Mouse (Mus musculus) mouse trophoblast stem cell (cell line): ENCODE results near the gene Gm3336.

Source experiments
- in situ Hi-C, 2 experiments: fragments of 300-500 bp; cut with MseI, MboI; formaldehyde crosslinking; loops; 2 replicates in 1 of 2; 3 replicates in 1 of 2; pipeline ENCODE4 v1.15.1; 2025

Gm3336 gene

DNA sequence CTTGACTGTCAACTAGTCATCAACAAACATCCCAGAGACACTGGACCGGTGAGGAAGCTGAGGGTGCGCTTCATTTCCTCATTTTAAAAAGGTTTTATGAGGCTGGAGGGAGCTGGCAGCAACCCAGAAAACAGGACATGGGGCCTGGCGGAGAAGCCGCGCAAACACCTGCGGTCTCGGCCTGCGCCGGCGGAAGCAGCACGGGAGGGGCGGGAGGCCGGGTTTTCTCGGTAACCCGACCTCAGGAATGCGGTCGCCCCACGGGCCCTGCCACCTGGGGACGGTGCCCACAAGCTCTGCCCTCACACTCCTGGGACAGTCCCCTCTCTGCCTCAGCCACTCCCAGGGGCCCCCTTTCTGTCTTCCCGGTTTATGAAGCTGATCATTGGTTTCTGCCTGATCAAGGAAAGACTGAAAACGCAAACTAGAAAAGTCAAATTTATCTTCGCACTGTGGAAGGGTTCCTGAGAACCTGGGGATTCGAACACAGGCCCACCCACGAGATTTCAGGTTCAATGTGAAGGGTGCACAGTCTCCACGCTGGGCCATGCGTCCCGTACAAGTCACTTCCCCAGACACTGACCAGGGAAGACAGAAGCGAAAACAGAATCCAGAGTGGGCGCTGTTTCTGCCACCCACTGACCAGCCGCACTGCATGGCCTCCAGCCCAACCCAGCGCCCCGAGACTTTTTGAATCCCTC, 22.9 kb upstream of the Gm3336 start:
- in situ Hi-C loops = no loop called here

GRCm38 (mm10) chr8:70696019-70696885, 22.1 kb upstream of the Gm3336 start:
- in situ Hi-C loops = no loop called here

GRCm38 (mm10) chr8:70696946-70697345, 21.4 kb upstream of the Gm3336 start:
- in situ Hi-C loops = no loop called here

- in situ Hi-C loops = no loop called here
Measured at GRCm38 (mm10) chr8:70697366-70698250, 20.7 kb upstream of the Gm3336 start.

DNA sequence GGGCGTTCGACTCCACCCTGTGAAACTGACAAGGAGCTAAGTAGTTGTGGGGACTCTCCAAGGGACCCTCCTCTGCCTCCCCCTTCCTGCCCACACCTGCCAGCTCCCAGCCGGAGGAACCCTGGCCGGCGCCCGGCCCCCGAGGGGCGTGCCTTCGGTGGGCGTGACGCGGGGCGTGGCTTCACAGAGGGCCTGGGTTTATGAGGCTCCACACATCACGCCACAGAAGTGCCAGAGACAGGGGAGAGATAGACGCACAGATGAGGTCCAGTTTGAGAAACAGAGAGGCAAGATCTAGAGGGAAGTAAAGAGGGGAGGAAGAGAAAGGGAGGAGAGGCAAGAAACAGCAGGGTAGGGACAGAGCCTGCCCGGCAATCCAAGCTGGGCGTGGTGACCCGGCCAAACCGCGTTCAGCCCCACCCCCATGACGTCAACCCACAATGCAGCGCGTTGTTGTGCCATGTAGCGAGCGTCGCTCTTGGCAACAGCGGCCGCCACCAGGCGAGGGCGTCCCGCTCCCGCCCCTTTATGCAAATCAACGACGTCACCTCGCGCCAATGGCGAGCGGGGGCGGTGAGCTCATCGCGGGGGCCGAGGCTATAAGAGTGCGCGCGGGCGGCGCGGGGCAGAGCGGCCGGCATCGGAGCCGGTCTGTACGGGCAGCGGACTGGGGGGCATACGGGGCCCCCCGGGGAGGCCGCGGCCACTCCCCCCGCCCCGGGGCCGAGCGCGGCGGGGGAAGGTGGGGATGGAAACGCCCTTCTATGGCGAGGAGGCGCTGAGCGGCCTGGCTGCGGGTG, 19.8 kb upstream of the Gm3336 start, which contains the start of gene Jund:
Gene Jund, plus strand, starts transcription at position 640 of the 800 bp plus-strand sequence.
- in situ Hi-C loops = no loop called here

DNA sequence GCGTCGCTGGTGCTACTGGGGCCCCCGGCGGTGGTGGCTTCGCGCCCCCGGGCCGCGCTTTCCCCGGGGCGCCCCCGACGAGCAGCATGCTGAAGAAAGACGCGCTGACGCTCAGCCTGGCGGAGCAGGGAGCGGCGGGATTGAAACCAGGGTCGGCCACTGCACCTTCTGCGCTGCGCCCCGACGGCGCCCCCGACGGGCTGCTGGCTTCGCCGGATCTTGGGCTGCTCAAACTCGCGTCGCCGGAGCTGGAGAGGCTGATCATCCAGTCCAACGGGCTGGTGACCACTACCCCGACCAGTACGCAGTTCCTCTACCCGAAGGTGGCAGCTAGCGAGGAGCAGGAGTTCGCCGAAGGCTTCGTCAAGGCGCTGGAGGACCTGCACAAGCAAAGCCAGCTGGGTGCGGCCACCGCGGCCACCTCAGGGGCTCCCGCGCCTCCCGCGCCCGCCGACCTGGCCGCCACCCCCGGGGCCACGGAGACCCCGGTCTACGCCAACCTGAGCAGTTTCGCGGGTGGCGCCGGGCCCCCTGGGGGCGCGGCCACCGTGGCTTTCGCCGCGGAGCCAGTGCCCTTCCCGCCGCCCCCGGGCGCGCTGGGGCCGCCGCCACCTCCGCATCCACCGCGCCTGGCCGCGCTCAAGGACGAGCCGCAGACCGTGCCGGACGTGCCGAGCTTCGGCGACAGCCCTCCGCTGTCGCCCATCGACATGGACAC, 19.1 kb upstream of the Gm3336 start:
- in situ Hi-C loops = no loop called here

GRCm38 (mm10) chr8:70699834-70700554, 18.3 kb upstream of the Gm3336 start:
- in situ Hi-C loops = no loop called here

DNA sequence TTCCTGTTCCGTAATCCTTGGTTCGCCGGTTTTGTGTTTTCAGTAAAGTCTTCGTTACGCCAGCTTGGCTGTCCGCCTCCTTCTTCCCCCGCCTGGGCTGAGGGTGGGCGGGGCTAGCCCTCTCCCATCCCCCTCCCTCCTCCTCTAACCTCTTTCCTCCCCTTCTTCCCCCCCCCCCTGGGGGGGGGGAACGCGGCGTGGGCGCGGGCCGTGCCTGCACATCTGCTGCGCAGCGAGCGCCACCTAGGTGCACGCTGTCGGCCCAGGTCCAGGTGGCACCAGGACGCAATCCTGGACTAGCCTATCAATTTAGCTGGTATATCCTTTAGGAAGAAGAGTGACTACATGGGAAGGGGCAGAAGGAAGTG, 17.8 kb upstream of the Gm3336 start:
- in situ Hi-C loops = no loop called here

- in situ Hi-C loops = no loop called here
Measured at GRCm38 (mm10) chr8:70701048-70701981, 17.0 kb upstream of the Gm3336 start.

DNA sequence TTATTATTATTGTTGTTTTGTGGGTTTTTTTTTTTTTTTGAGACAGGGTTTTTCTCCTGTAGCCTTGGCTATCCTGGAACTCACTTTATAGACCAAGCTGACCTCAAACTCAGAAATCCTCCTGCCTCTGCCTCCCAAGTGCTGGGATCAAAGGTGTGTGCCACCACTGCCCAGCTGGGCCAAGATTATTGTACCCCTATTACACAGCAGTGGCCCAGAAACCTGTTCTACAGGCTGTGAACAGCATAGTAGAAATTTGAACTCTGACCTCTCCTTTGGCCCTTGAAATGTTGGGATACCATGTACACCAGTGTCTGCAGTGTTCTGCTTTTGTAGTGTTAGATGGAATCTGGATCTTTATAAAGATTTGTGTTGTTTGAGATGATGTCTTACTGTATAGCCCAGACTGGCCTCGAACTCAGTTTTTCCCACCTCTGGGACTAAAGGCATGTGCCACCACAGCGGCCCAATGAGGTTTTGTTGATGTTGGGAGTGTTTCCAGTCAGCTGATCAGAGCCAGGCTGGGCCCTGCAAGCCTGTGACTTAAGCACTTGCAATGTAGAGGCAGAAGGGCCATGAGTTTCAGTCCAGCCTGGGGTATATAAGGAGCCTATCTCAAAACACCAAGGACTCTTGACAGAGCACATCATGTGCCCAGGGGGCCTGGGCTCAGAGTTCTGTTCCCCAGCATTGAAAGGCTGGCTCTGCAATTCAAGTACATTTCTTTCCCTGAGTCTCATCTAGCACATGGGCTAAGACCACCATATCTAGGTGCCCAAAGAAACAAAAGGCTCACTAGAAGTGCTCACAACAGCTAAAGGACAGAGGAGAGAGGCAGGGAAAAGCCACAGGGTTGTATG, 16.1 kb upstream of the Gm3336 start:
- in situ Hi-C loops = no loop called here

- in situ Hi-C loops = no loop called here
Measured at GRCm38 (mm10) chr8:70702842-70703182, 15.5 kb upstream of the Gm3336 start.

GRCm38 (mm10) chr8:70703287-70703686, 15.1 kb upstream of the Gm3336 start, which contains the start of gene Iqcn:
Gene Iqcn (plus strand): TSS chr8:70703457.
- in situ Hi-C loops = no loop called here

- in situ Hi-C loops = loop anchor here (5.0 kb wide), 2 partner anchors 36 to 46 kb away; partner anchors contain the start of genes Lsm4 (in 1 of the 2) and Pgpep1 (in 1 of the 2)
Measured at GRCm38 (mm10) chr8:70708281-70708680, 10.1 kb upstream of the Gm3336 start.

- in situ Hi-C loops = loop anchor here (5.0 kb wide), 2 partner anchors 37 to 47 kb away; partner anchors contain the start of genes Lsm4 (in 1 of the 2) and Pgpep1 (in 1 of the 2)
Measured at GRCm38 (mm10) chr8:70709794-70710193, 8.5 kb upstream of the Gm3336 start.

- in situ Hi-C loops = no loop called here
Measured at GRCm38 (mm10) chr8:70710296-70710695, 8.0 kb upstream of the Gm3336 start.

GRCm38 (mm10) chr8:70711041-70711440, 7.3 kb upstream of the Gm3336 start:
- in situ Hi-C loops = no loop called here

DNA sequence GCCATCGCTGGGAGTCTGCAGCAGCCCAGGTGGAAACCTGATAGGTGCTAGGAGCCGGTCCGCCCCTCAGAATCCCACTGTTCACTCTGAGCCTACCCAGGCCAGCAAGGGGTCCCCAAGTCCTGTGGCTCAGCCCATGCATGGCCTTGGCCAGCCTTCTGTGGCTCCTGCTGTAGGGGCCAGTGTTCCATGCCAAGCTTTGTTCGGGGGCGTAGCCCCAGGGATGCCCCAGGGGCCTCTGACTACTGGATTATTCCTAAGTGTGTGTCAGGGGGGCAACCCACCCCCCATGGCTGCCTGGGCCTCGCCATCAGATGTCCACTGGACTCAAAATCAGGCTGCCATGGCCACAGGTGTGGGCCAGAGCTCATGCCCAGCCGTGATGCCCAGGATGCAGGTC, 4.4 kb upstream of the Gm3336 start:
- in situ Hi-C loops = no loop called here
